Mouse (Mus musculus) 416B (cell line): Measurements from ENCODE around the gene Dcun1d1.

Experiments used
- DNase-seq: peaks from one replicate; pipeline ENCODE4 v3.0.0; 2011; ENCODE audit warnings: low read depth

Dcun1d1 gene

GRCm38 (mm10) chr3:35931359-35931758 lies 5.9 kb downstream of the Dcun1d1 start:
- peak; percentile 58 for DNase-seq

- DNase-seq, result peak; percentile 77
Measured at GRCm38 (mm10) chr3:35929831-35930230, 7.4 kb downstream of the Dcun1d1 start.

- peak; percentile 28 for DNase-seq
Measured at GRCm38 (mm10) chr3:35929406-35929805, 7.8 kb downstream of the Dcun1d1 start.

- DNase-seq, result no peak
Measured at GRCm38 (mm10) chr3:35925852-35926251, 11.4 kb downstream of the Dcun1d1 start.

- DNase-seq, result peak; percentile 70
Measured at GRCm38 (mm10) chr3:35924007-35924406, 13.2 kb downstream of the Dcun1d1 start.

GRCm38 (mm10) chr3:35923495-35923894 lies 13.8 kb downstream of the Dcun1d1 start:
- peak; percentile 86 for DNase-seq

GRCm38 (mm10) chr3:35922522-35922921 lies 14.7 kb downstream of the Dcun1d1 start:
- DNase-seq, result peak; percentile 61

- DNase-seq, result no peak
Measured at GRCm38 (mm10) chr3:35918229-35918628, 19.0 kb downstream of the Dcun1d1 start.

- peak; percentile 78 for DNase-seq
Measured at GRCm38 (mm10) chr3:35908982-35909680, 28.1 kb downstream of the Dcun1d1 start.

GRCm38 (mm10) chr3:35900555-35901204 lies 36.6 kb downstream of the Dcun1d1 start:
- no peak for DNase-seq

GRCm38 (mm10) chr3:35899109-35899508 lies 38.1 kb downstream of the Dcun1d1 start:
- no peak for DNase-seq

- DNase-seq, result no peak
Measured at GRCm38 (mm10) chr3:35897900-35898299, 39.3 kb downstream of the Dcun1d1 start.

- DNase-seq, result no peak
Measured at GRCm38 (mm10) chr3:35893156-35893555, 44.1 kb downstream of the Dcun1d1 start.

- DNase-seq, result no peak
Measured at GRCm38 (mm10) chr3:35891123-35891522, 46.1 kb downstream of the Dcun1d1 start.

- DNase-seq, result no peak
Measured at GRCm38 (mm10) chr3:35889531-35889930, 47.7 kb downstream of the Dcun1d1 start.

GRCm38 (mm10) chr3:35883267-35883666 lies 54.0 kb downstream of the Dcun1d1 start:
- DNase-seq, result peak; percentile 57

GRCm38 (mm10) chr3:35849326-35849725 lies 87.9 kb downstream of the Dcun1d1 start:
- DNase-seq, result no peak
